Mouse (Mus musculus) heart, postnatal 0 days (tissue): ENCODE measurements around the gene Pdzd2. TPM values are rescaled to one million over a fixed set of nuclear protein-coding genes. Genes with fewer than 3 reads are reported as not detected.

Source experiments
- ATAC-seq: fragments of 200-750 bp; cut with Nextera tagmentation; 2 replicates; pipeline ENCODE4 v1.8.0; 2017; ENCODE audit warnings: low read depth, moderate number of reproducible peaks, moderate library complexity; ENCODE audit not compliant: insufficient read depth
- DNase-seq: peaks from one replicate; pipeline ENCODE4 v3.0.0-alpha.2; 2016; ENCODE audit warnings: low spot score
- H3K27ac ChIP-seq: fragments of 300-500 bp; sonication (generic); 2 replicates; pipeline ENCODE4 v1.5.1; 2014; ENCODE audit warnings: low read depth, mild to moderate bottlenecking
- H3K27me3 ChIP-seq: fragments of 300-500 bp; sonication (generic); 2 replicates; pipeline ENCODE4 v1.6.1; 2014; ENCODE audit warnings: low read length, mixed read lengths; ENCODE audit not compliant: control insufficient read depth, insufficient read depth
- H3K36me3 ChIP-seq: fragments of 300-500 bp; sonication (generic); replicated peaks from 2 replicates; pipeline ENCODE4 v1.6.1; 2014; ENCODE audit warnings: low read length, mixed read lengths; ENCODE audit not compliant: control insufficient read depth, insufficient read depth
- H3K4me1 ChIP-seq: fragments of 300-500 bp; sonication (generic); 2 replicates; pipeline ENCODE4 v1.6.1; 2014; ENCODE audit warnings: antibody characterized with exemption; ENCODE audit not compliant: control insufficient read depth, insufficient read depth
- H3K4me2 ChIP-seq: fragments of 300-500 bp; sonication (generic); 2 replicates; pipeline ENCODE4 v1.6.1; 2014; ENCODE audit warnings: low read depth, mild to moderate bottlenecking, low read length, moderate library complexity
- H3K4me3 ChIP-seq: fragments of 300-500 bp; sonication (generic); 2 replicates; pipeline ENCODE4 v1.5.1; 2014; ENCODE audit warnings: low read depth, low read length
- H3K9ac ChIP-seq: fragments of 300-500 bp; sonication (generic); replicated peaks from 2 replicates; pipeline ENCODE4 v1.6.1; 2014; ENCODE audit warnings: low read depth, low read length, mixed read lengths
- H3K9me3 ChIP-seq: fragments of 300-500 bp; sonication (generic); replicated peaks from 2 replicates; pipeline ENCODE4 v1.6.1; 2016; ENCODE audit warnings: low read length; ENCODE audit not compliant: control insufficient read depth
- CTCF ChIP-seq: IDR thresholded peaks from 2 replicates; pipeline ENCODE4 v1.5.1; 2016; ENCODE audit warnings: antibody characterized with exemption, control low read depth, low read depth
- EP300 ChIP-seq: IDR thresholded peaks from 2 replicates; pipeline ENCODE4 v1.6.1; 2016; ENCODE audit warnings: antibody characterized with exemption, low read depth
- WGBS: fragments of 180-500 bp; shearing (Covaris S2); extraction: QIAGEN DNeasy Blood & Tissue Kit; methylation state at CpG from one replicate; pipeline ENCODE4 v1.1.7; 2014; 5-methylcytosine and 5-hydroxymethylcytosine counted together
- polyA plus RNA-seq: library from polyadenylated mRNA; unstranded; fragments of >200 nt; fragmentation: Nextera tagmentation; extraction: Ambion mirVana; gene quantifications from 2 replicates; pipeline ENCODE4 v1.2.1, GENCODE M21; 2015
- total RNA-seq: library from RNA; depleted of rRNA; stranded (reverse); fragments of >200 nt; gene quantifications from 2 replicates; pipeline ENCODE4 v1.2.3, GENCODE M21; 2014; ENCODE audit warnings: low replicate concordance

The Pdzd2 gene
- total and polyA plus RNA-seq, 2 experiments from 2014 or later: 36.1 to 86.0 TPM

DNA sequence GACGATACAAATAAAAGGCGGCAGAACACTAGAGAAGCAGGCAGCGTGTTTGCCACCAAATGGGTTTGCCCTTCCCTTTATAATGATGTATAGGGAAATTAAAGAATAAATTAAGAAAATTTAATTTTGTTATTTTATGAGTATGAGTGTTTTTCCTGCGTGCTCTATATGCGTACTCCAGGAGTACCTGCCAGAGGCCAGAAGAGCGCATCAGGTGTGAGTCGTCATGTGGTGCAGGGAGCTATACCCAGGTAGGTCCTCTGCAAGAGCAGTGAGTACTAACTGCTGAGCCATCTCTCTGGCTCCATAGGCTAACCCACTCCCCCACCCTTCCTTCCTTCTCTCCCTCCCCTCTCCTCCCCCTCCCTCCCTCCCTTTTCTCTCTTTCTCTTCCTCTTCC lies 388.3 kb downstream of the Pdzd2 start:
- ATAC-seq (no peak), DNase-seq (no peak)
- Histone ChIP-seq H3K4me3 (no peak overlapping the region), H3K27ac (no peak overlapping the region), H3K4me1 (no peaks in the 10 kb centered on the region), H3K9ac (no peak overlapping the region), H3K9me3 (no peaks in the 10 kb centered on the region), H3K27me3 (no peaks in the 10 kb centered on the region), H3K36me3 (peaks cover 51% of the 10 kb centered on the region), H3K4me2 (no peak overlapping the region)
- WGBS: 97% methylated on average over 7 of the region's 7 CpGs
- no peak for TF ChIP-seq EP300
- no peak for TF ChIP-seq CTCF

DNA sequence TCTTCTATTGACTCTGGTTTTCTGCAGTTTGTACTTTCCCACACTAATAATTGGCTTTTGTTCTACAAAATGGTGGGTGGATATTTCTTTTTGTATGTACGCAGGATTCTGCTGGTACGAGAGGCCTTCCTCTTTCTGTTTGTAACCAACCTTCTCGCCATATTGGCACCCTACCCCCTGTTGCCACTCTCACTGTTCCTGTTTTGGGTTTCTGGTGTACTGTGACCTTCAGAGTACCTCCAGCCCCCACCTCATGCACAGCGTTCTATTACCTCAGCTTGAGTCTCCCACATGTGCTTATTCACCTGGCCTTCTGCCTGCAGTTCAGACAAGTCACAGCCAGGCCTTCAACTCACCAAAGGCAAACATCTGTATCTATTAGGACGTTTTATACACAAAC lies 389.9 kb downstream of the Pdzd2 start:
- Histone ChIP-seq H3K9me3 (no peaks in the 10 kb centered on the region), H3K4me1 (no peaks in the 10 kb centered on the region), H3K4me3 (no peak overlapping the region), H3K9ac (no peak overlapping the region), H3K27me3 (no peaks in the 10 kb centered on the region), H3K36me3 (peaks cover 51% of the 10 kb centered on the region), H3K27ac (no peak overlapping the region), H3K4me2 (no peak overlapping the region)
- no peak for TF ChIP-seq CTCF
- no peak for TF ChIP-seq EP300
- ATAC-seq: no peak
- WGBS: 90% methylated on average over 5 of the region's 5 CpGs
- no peak for DNase-seq

DNA sequence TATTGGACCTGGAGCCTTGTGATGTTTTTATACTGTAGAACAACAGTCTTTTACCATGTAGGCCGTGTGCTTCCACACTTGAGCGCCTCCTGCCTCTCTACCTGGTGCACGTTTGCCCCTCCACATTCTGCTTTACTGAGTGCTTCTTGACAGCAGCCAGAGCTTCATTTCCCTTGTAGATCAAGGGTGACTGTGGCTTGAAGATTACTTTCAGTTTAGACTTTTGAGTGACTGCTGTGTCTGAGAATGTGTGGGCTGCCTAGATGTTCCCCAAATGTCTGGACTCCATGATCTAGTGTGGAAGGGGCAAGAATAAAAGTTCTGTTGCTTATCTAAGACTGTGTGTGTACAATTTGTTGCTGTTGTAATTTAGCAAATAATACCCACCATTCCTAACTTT lies 390.8 kb downstream of the Pdzd2 start:
- Histone ChIP-seq H3K27ac (no peak overlapping the region), H3K9me3 (no peaks in the 10 kb centered on the region), H3K4me3 (no peak overlapping the region), H3K9ac (no peak overlapping the region), H3K4me1 (no peaks in the 10 kb centered on the region), H3K4me2 (no peak overlapping the region), H3K36me3 (peaks cover 54% of the 10 kb centered on the region), H3K27me3 (no peaks in the 10 kb centered on the region)
- DNase-seq (no peak), ATAC-seq (no peak)
- 67% methylated on average over 3 of the region's 3 CpGs for WGBS
- TF ChIP-seq EP300 (no peak), CTCF (no peak)

DNA sequence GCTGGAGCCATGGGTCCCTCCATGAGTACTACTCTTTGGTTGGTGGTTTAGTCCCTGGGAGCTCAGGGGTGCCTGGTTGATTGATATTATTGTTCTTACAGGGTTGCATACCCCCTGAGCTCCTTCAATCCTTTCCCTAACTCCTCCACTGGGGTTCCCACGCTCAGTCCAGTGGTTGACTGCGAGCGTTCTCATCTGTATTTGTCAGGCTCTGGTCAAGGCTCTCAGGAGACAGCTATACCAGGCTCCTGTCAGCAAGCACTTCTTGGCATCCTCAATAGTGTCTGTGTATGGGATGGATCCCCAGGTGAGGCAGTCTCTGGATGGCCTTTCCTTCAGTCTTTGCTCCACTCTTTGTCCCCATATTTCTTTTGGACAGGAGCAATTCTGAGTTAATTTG lies 392.8 kb downstream of the Pdzd2 start:
- 91% methylated on average over 3 of the region's 3 CpGs for WGBS
- no peaks in the 10 kb centered on the region for H3K9me3 ChIP-seq
- no peaks in the 10 kb centered on the region for H3K4me1 ChIP-seq
- ATAC-seq (no peak), DNase-seq (no peak)
- no peaks in the 10 kb centered on the region for H3K27me3 ChIP-seq
- TF ChIP-seq EP300 (no peak), CTCF (no peak)
- H3K27ac ChIP-seq: no peak overlapping the region
- no peak overlapping the region for H3K9ac ChIP-seq
- peaks cover 45% of the 10 kb centered on the region for H3K36me3 ChIP-seq
- no peak overlapping the region for H3K4me2 ChIP-seq
- H3K4me3 ChIP-seq: no peak overlapping the region

DNA sequence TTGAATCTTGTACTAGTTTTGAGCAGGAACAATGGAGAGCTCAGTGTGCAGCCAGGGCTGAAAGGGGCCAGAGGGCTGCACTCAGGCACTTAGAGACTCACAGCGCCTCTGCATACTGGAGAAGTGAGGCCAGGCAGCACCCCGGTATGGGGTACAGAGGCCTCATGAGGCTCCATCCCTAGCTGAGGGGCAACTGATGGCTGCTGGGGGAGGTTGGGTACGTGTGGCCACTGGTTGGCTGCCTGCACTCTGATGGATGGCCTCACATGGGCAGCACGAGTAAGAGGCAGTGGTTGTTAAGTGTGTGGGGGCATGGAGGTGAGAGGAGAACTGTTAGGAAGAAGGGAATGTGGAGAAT lies 398.3 kb downstream of the Pdzd2 start:
- Histone ChIP-seq H3K4me2 (no peak overlapping the region), H3K4me3 (no peak overlapping the region), H3K36me3 (peaks cover 23% of the 10 kb centered on the region), H3K4me1 (0 out of 2 replicates have a peak, but pooled peaks cover 3% of the 10 kb centered on the region), H3K9ac (no peak overlapping the region), H3K9me3 (no peaks in the 10 kb centered on the region), H3K27ac (no peak overlapping the region), H3K27me3 (no peaks in the 10 kb centered on the region)
- WGBS: 46% methylated on average over 4 of the region's 4 CpGs
- ATAC-seq (no peak), DNase-seq (no peak)
- TF ChIP-seq EP300: no peak
- TF ChIP-seq CTCF: no peak
